Mouse (Mus musculus) thymus, postnatal 25 days (tissue): ENCODE results near the gene Cdk6.
A peak's percentile ranks its signal among the peaks of the same experiment; 100 is the strongest.

Experiments
- DNase-seq: peaks from one replicate; pipeline ENCODE4 v3.0.0; 2022

Cdk6 gene

DNA sequence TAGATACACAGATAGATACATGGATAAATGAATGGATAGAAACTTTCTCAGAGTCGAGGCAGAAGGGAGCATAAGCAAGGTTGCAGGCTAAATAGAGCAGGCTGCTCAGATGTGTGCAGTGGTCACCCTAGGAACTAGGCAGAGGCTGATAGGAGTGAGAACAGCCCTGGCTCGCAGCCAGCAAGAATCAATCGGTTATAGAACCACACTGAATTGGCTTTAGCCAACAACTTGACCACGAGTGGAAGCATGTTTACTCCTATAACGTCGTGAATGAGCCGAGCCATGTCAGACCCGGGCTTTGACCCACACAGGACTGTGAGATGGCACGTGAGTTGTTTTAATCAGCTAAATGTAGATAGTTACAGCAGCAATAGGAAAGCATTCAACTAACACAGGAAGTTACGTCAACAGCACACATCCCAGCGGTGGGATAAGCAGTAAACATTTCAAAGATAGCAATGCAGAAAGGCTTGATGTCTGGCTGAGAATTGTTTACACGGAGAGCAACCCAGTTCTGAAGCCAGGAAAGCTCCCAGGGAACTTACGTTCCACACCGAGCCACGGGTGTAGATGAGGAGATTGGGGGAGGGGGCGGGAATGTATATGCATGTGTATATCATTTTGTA, 147.0 kb downstream of the Cdk6 start:
- DNase-seq, result no peak

DNA sequence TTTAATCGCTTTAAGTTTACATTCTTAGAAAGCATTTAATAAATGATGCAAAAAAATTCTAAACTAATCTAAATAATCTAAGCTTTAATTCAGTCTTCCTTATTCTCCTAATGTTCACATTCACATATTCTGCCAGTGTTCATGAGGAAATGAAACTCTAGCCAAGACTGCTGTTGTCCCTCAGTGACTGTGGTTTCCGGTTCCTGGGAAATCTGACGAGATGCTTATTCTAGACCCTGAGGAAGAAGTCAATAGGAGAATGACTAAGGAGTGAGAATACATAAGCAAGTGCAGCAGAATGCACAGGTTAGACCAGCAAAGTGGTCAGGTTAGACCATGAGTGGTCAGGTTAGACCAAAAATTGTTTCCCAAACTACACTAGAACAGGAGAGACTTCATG, 149.1 kb downstream of the Cdk6 start:
- no peak for DNase-seq

DNA sequence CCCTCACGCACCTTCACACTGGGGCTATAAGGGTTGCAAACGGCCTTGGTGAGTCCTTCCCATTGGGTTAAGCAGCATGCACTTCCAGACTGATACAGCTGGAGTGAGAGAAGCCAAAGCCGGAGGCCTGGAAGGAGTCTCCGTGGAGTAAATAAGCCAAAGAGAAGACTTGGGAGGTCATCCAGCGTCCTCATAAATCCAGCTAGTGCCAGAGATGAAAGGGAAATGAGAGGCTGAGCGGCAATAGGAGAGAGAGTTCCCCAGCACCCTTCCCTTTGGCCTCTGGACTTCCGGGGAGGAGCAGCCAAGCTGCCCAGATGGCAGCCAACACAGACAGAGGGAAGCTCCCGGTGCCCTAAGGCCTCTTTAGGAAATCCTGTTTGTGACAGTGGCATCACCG, 149.8 kb downstream of the Cdk6 start:
- no peak for DNase-seq

DNA sequence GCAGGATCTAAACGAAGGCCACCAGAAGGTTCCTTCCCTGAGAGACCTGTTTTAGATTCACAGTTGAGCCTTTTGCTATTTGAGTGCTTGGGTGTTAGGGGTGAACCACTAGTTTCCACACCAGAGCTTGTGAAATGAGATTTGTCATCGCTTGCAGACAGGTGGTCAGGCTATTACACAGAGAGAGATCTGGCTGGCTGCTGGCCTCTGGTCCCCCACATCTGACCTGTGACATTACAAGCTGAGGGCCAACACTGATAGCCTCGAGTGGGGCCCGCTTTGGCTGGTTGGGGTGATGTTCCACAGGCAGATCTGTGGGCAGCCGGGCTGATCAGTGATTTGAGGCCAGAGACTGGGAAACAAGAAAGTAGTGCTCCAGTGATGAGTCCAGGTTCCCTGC, 150.6 kb downstream of the Cdk6 start:
- no peak for DNase-seq

DNA sequence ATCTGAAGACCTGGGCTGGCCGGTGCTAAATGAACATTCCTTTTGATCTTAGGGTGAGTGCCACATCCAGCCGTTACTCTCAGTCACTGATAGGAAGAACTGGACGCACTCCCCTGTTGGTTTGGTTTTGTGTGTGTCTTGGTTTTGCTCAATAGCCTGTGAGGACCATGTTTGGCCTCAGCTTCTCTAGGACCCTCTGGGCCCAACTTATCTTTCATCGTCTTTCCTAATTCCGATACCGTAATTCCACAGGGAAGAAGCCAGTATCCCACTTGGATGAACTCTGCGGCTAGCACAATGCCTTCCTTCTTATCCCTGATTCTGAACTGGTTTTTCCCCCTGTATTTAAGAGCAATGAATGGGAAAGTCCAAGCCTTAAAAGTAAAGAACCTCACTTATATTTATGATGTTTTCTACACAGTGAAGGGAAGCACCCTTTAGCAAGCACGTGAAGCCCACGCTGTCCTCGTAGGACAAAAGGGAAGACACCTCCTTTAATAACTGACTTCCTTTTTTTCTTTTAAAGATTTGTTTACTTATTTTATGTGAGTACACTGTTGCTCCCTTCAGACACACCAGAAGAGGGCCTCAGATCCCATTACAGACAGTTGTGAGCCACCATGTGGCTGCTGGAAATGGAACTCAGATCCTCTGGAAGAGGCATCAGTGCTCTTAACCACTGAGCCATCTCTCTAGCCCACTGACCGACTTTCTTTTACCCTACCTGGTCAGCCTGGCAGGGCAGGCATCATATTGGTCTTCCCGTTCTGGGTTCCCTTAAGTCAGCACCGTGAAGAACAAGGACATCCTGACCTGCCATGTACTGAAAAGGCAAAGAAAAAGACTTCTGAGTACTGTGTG, 151.7 kb downstream of the Cdk6 start:
- DNase-seq, result no peak

DNA sequence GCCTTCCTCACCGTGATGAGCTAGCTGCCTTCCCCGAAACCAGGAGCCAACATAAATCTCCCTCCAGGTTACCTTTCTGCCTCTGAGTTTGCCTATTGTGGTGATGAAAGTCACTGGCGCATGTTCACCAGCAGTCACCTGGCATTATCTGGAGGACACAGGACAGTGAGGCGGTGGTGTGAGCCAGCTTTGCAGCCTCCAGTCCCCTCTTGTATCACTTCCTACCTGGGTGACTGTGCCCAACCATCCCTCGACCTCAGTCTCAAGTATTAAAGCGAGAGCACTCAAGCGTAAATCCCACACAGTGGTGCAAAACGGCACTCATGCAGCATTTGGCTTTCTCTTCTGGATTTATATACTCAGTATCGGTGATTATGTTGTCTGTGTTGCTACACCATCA, 152.7 kb downstream of the Cdk6 start:
- DNase-seq, result no peak

DNA sequence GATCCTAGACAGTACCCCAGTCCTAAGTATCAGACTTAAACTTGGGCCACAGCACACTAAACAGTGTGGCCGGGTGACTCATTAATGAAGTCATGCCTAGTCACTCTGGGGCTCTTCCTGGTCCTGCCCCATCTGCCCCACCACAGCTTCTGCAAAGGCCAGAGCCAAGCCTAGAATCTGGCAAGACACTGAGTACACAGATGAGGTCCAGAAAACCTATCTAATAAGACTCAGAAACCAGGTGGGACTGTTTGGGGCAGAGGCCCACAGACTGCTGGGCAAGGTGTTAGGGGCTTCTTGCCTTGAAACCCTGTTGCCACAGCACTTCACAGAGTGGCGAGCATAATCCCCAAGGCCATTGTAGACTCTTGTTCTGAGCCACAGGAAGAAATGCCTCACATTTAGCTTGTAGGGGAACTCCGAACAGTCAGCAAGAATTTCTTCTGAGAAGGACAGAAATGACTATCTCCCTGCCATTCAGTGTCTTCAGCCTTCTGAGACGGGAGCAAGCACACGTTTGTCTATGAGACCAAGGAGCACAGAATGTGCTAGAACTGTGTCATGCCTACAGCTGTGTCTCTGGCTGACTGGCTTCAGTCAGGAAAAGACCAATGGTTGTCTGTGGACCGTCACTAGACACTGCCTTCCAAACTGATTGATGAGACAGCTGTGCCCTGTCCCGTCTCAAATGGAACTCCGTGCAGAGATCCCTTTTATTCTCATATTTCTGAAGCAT, 153.3 kb downstream of the Cdk6 start:
- DNase-seq, result no peak

DNA sequence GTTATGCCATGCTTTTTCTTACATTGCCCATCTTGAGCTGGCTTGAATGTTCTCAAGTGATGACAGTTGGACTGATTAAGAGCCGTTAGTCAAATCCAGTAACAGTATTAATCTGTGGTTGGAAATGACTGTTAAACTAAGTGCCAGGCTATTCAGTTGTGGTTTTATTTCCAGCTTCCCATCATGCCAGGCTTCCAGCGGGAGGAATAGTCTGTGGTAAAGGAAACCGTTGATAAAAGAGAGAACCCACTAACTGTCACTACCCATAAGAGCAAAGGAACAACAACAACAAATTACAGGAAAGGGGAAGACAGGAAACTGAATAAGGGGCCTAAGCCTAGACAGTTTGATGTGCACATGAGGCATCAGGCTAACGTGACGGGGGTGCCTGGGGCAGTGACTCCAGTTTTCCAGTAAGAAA, 156.2 kb downstream of the Cdk6 start:
- peak; percentile 38 for DNase-seq

DNA sequence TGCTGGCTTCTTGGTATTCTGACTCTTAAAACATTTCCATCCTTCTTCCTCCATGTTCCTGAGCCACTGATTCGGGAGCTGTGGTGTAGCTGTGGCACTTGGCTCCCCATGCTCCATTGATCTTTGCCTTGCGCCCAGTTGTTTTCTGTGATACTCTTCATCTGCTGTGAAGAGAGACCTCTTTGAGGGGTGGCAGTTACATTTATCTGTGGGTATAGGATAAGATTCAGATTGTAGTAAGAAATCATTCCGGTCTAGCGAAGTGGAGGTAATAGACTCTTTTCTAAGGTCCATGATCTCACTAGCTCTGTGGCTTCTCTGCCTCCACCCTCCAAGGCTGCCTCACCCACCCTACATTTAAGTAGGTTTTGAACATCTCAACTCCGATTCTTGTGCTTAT, 159.0 kb downstream of the Cdk6 start:
- DNase-seq, result no peak

DNA sequence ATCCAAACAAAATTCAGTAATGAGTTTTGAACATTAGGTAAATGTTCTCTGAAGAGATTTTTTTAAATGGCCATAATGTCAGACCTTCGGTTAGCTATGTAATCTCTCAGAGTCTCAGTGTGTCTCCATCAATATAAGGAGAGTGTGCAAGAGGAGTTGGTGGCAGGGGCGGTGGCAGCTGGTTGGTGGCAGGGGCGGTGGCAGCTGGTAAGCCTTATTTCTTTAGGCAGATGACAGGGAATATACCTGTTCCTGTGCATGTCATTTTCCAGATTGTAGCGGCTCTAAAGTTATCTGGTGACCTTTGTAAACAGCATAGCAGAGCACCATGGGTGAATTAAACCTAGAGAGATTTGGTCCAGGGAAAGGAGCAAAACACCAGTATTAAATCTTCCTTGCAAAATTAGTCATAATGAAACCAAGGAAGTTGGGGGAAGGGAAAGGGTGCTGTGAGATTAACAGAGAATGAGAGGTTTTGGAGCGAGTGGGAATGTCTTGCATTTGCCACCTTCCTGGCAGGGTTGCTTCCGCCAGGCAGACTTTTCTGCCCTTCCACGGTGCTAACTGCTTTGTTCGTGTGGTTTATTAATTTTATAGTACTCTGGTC, 159.8 kb downstream of the Cdk6 start:
- DNase-seq, result no peak

DNA sequence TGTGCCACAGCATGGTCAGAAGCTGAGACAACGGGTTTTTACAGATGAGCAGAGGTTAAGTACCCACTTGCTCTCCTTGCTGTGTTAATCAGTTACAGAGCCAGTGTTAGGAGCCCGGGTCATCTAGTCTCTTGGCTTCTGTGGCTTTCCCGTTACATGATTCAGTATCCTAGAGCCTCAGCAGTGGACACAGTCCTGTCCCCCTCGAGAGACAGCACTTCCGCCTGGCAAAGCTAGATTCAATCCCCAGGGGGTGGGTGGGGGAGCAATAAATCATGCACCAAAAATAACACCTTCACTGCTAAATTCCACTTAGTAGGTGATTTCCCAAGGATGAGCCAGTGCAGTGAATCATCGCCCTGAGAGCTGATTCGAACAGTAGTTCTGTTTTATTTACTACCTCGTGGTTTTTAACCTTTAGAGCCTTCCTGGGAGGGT, 160.3 kb downstream of the Cdk6 start:
- DNase-seq, result no peak

DNA sequence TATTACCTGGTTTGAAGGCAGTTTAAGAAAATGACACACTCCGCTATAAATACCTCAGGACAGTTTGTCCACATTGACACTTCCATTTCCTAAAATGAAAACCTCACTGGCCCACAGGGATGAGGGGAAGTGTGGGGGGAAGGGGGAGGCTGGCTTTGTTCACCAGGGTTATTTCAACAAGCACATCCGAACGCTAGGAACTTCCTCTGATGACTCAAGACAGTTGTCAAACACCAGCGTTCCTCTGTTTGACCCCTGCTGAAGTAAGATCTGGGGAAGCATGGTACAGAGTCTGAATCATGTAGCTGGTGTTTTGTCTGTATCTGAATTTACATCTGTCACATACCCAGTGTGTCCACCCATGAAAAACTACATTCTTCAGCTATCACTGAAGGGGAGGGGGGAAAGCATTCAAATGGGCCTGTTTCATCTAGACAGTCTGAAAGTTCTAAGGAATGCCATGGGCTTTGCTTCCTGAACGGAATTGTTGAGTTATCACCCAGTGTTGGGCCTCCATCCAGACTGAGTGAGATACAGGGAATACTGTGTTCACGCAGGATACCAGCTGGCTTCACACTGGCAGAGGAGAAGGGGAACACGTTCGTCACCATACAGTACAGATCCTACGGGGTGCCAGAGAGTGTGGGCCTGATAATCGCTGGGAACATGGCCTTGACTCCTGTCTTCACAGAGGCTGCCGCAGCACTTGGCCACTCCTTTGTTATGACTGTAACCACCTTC, 161.5 kb downstream of the Cdk6 start:
- peak; percentile 29 for DNase-seq

DNA sequence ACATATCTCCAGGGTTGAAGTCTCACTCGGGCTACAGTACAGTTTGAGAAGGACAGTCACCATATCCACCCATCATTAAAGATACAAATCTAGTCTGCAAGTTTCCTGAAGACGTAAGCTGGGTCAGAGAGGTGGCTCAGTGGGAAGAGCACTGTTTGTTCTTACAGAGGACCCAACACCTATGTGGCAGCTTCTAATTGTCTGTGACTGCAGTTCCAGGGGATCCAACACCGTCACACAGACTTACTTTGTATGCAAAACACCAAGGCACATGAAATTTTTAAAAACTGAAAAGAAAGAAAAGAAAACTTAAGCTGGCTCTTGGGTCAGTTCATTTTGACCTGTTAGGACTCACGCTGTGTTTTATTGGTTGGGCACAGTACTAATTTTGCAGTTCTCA, 162.1 kb downstream of the Cdk6 start:
- DNase-seq, result no peak

DNA sequence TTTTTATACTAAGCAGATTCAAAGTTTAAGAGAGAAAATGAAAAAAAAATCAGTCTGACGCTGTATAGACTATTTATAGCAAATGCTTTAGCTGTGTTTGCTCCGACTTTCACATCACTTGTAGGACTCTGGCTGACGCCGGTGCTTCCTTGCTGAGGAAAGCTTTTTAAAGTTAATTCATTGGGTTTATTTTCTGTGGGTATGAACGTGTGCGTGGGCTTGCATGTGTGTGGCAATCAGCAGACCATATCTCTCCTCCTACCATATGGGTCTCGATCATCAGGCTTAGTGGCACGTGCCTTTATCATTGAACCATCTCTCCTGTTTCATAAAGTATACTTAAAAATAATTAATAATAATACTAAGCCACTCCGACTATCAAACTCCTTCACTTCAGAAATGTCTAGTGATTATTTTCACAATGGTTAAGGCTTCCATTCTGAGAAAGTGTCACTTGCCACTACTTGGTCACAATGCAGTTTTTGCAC, 162.6 kb downstream of the Cdk6 start:
- DNase-seq, result no peak

DNA sequence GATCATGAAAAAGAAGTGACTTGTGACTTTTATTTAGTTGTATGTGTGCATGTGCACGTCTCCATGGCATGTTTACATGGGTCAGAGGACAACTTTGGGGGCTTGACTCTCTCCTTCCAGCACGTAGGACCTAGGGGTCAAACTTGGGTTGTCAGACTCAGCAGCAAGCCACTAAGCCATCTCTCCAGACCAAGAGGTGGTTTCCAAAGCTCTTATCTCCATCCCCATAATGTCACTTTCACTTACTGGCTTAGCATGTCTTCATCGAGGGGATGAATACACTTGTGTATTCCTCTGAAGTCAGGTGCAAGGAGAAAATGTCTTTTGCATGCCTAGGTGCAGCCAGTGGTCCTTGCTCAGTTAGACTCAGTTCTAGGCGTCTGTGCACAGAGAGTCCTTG, 163.2 kb downstream of the Cdk6 start:
- DNase-seq, result no peak

DNA sequence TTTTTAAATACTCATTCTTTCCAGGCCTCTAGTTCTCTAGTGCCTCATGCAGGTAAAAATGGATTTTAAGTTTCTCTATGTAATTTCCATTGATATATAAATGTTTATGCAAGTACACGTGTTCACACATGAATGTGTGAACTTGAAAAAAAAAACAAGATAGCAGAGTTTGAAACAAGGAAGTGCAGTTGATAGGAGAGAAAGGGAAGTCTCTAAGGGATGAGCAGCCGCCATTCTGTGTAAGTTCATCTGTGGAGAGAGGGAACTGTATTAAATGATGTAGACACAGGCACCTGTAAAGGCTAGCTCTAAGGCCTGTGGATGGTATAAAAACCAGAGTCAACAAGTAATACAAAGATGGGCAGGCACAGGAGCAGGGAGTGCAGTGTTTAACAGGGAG, 164.3 kb downstream of the Cdk6 start:
- no peak for DNase-seq

DNA sequence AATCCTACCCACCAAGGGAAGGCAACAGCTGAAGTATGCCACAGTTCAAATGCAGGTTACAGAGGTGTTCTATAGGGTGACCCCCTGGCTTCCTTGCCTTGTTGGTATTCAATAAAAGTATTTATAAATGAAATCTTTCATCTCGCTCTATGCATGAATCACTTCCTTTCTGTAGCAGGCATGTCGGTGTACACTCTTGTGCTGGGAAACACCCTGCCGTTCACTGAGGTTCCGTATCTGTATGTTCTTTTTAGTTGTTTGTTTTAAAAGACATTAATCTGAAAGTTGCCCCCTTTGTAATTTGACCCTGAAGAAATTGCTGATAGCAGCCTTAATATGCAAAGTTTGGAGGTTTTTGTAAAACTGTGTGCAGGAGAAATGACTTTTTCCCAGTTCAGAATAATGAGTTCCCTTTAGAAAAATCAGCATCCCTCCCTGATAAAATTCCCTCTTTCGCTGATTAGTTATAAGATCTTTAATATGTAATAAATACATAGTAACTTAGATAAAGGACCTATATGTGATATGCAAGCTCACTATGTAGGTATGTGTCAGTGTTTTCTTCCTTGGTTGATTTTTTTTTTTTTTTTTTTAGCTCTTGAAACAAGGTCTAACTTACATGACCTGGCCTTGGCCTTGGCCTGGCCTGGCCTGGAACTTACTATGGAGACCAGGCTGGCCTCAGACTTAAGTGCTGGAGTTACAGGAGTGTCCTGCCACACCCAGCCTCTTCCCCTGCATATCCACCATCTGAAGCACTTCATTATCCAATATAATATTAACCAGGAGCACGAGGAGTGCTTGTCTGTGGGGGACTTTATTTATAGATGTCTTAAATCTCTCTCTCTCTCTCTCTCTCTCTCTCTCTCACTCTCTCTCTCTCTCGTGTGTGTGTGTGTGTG, 167.4 kb downstream of the Cdk6 start:
- no peak for DNase-seq

DNA sequence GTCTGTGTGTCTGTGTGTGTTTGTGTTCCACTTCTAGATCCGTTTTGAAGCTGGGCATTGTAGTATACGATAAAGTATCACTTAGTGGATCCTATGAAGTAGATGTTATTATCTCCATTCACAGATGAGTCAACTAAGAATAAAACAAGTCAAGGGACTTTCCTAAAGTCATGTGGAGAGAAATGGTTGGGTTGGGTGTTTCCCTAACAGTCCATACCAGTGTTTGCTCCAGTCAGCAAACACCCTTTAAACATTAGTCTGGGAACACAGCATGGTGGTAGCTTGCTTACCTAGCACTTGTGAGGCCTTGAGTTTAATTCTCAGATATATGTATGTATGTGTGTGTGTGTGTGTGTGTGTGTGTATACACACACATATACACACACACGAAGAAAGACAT, 168.2 kb downstream of the Cdk6 start:
- no peak for DNase-seq

DNA sequence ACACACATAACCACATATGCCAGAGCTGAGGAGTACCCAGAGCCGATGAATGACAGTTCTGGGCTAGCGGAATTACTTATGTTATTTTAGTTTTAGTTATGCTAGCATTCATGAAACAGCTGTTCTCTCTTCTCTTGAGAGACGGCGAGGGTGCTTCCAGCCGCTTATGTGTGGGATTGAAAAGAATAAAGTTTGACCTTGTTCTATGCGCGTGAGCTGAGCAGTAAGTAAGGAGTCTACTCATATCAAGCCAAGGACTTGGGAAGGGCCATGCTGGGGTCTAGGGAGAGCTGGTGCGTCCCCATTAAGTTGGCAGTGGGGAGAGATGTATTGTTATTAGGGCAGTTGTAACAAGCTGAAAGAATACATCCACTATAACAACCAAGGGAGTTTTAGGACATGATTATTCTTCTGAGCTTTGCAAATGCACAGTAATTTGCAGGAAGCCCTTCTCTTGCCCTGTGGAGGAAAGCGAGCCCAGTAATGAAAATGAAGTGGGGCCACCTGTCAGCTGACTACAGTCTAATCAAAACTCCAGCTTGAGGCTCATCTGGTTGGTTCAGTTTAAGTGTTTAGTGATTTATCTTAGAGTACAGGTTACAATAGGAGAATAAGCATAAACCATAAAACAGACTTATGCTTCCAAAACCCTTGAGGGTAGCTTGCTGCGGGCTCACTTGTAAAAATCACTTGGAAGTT, 170.0 kb downstream of the Cdk6 start:
- DNase-seq, result no peak

DNA sequence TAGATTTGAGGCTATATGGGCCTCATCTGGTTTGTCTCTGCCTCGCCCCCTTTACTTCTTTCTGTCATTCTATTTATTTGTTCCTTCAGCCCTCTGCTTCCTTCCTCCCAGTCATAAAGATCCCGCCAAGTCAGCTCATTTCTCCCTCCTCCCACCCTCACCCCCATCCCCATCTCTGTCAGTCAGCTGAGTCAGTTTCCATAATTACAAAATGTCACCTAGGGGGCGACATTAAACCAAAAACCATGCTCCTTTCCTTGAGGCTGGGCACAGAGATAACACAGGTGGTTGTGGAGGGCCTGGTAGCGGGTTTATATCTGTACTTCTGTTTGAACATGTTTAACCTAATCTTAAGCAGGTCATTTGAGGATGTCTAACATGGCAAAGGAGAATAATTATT, 171.3 kb downstream of the Cdk6 start:
- peak; percentile 29 for DNase-seq

DNA sequence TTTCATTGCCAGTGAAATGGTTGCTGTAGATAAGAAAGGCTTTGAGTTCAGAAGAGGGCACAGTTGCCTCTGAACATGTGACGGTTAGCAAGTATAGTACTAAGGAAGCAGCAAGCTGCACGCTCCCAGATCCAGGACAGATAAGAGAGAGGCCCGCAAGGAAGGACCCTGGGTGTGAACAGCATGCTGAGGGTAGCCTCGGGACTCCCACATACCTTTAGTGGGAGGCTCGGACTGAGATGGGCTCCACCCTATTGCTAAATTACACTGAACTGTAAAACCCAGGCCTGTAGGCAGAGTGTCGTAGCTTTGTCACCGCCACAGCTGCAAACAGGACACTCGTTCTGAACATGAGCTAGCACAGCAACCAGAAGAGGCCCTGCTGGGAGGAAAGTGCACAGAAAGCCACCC, 173.6 kb downstream of the Cdk6 start:
- DNase-seq, result no peak
